ENCODE assay signal across 16 mouse cellular contexts in genomic region chr6:53948388-53949035, GRCm38 (mm10). TPM values are rescaled to one million over a fixed set of nuclear protein-coding genes. Genes with fewer than 3 reads are reported as not detected.
DNase-seq lines count a peak whose midpoint lies in the region; ATAC-seq and TF ChIP-seq lines count a peak whose summit lies in the region.
"Had no signal": no experiment of that assay in that cellular context is flagged by ENCODE, and none has a peak within 500 bp of the region (broad histone marks: within the 10 kb centered on the region; RNA-seq: fewer than 3 reads in every experiment).

No protein-coding gene starts in this region.

- no peak for TF ChIP-seq CTCF in kidney, postnatal 0 days (IDR thresholded peaks at IDR 0.05; ENCODE audit: low read depth)
- TF ChIP-seq CTCF in olfactory bulb, adult 2 months (IDR thresholded peaks at IDR 0.05; ENCODE audit: insufficient read depth, low read depth, low read length) = no peak

- H3K9ac ChIP-seq in heart, embryonic 12.5 days = no peak overlapping the region
- H3K9ac ChIP-seq in kidney, postnatal 0 days (ENCODE audit: low read depth, low read length) = no peak overlapping the region
- H3K9ac ChIP-seq: midbrain, embryonic 15.5 days had no signal

- 14% methylated on average over 4 of the region's 4 CpGs for WGBS in heart, embryonic 12.5 days
- WGBS in kidney, postnatal 0 days = 5% methylated on average over 4 of the region's 4 CpGs
- 30% methylated on average over 4 of the region's 4 CpGs for WGBS in olfactory bulb, adult 2 months

- H3K4me2 ChIP-seq in heart, embryonic 12.5 days = no peak overlapping the region
- no peak overlapping the region for H3K4me2 ChIP-seq in kidney, postnatal 0 days (ENCODE audit: low read length)
- H3K4me2 ChIP-seq: midbrain, embryonic 15.5 days had no signal

- peak overlapping the region; percentile 10 for H3K27ac ChIP-seq in heart, embryonic 12.5 days (ENCODE audit: poor library complexity, severe bottlenecking)
- H3K27ac ChIP-seq in kidney, postnatal 0 days = peak overlapping the region; percentile 31
- H3K27ac ChIP-seq in olfactory bulb, adult 2 months (ENCODE audit: insufficient read depth, low read depth, low read length) = peak overlapping the region; percentile 50; the same call in 1 of the 2 replicates
- H3K27ac ChIP-seq: midbrain, embryonic 15.5 days had no signal

- H3K4me3 ChIP-seq in heart, embryonic 12.5 days = no peak overlapping the region
- H3K4me3 ChIP-seq in kidney, postnatal 0 days (replicated peaks; ENCODE audit: low read depth, low read length) = no peak overlapping the region
- no peak overlapping the region for H3K4me3 ChIP-seq in olfactory bulb, adult 2 months (ENCODE audit: insufficient read depth, low read depth, low read length)
- H3K4me3 ChIP-seq: midbrain, embryonic 15.5 days had no signal

- TF ChIP-seq POLR2A in olfactory bulb, adult 2 months (IDR thresholded peaks at IDR 0.05; ENCODE audit: insufficient read depth, low read depth, low read length) = no peak

- DNase-seq in heart, postnatal 14 days = no peak
- DNase-seq in kidney, postnatal 0 days (ENCODE audit: low spot score) = peak; percentile 86
- no peak for DNase-seq in kidney, adult 8-10 months
- DNase-seq in kidney, postnatal 10 days = peak; percentile 45
- no peak for DNase-seq in spleen, postnatal 10 days (ENCODE audit: low spot score in 2 of 2)
- DNase-seq in gastrocnemius, postnatal 10 days = no peak
- DNase-seq: cerebellum, adult 18-20 months; heart, postnatal 4 days had no signal

- H3K36me3 ChIP-seq in heart, embryonic 12.5 days = no peaks in the 10 kb centered on the region
- no peaks in the 10 kb centered on the region for H3K36me3 ChIP-seq in kidney, postnatal 0 days (ENCODE audit: insufficient read depth, low read length)
- H3K36me3 ChIP-seq: midbrain, embryonic 15.5 days had no signal

- no peaks in the 10 kb centered on the region for H3K9me3 ChIP-seq in heart, embryonic 12.5 days (replicated peaks)
- no peaks in the 10 kb centered on the region for H3K9me3 ChIP-seq in kidney, postnatal 0 days (replicated peaks; ENCODE audit: low read length)
- H3K9me3 ChIP-seq: midbrain, embryonic 15.5 days had no signal

- intact Hi-C loops in heart, postnatal 14 days (cut with DNase I) = no loop called here

- no peaks in the 10 kb centered on the region for H3K27me3 ChIP-seq in heart, embryonic 12.5 days (replicated peaks)
- H3K27me3 ChIP-seq in kidney, postnatal 0 days (ENCODE audit: insufficient read depth, low read length) = no peaks in the 10 kb centered on the region
- H3K27me3 ChIP-seq: midbrain, embryonic 15.5 days had no signal

- H3K4me1 ChIP-seq in heart, embryonic 12.5 days (replicated peaks) = peaks cover 27% of the 10 kb centered on the region
- H3K4me1 ChIP-seq in kidney, postnatal 0 days (replicated peaks; ENCODE audit: insufficient read depth, low read length) = peaks cover 27% of the 10 kb centered on the region
- H3K4me1 ChIP-seq in olfactory bulb, adult 2 months (ENCODE audit: control insufficient read depth, insufficient read depth, low read length) = peaks cover 16% of the 10 kb centered on the region

- ATAC-seq in heart, embryonic 12.5 days (ENCODE audit: insufficient number of reproducible peaks, low FRiP score) = no peak
- peak; percentile 48 for ATAC-seq in kidney, postnatal 0 days (replicated peaks; ENCODE audit: low FRiP score, low read depth)
- ATAC-seq: activated CD4-positive, CD25-positive, alpha-beta regulatory T cell, adult 4 months; midbrain, embryonic 15.5 days had no signal

RNA-seq across cellular contexts. Expression of gene Cpvl, which starts 30.0 kb away (rescaled TPM):
- polyA plus RNA-seq in heart, embryonic 12.5 days (2016; fragmentation: Nextera tagmentation; extraction: Ambion mirVana) = not detected in 2 replicates
- total RNA-seq in heart, postnatal 14 days (2021) = not detected
- 0.50 and 0.59 TPM in 2 replicates for polyA plus RNA-seq in kidney, postnatal 0 days (2015; fragmentation: Nextera tagmentation; extraction: Ambion mirVana)
- not detected in 2 replicates for polyA plus RNA-seq in olfactory bulb, adult 2 months (2012; ENCODE audit: insufficient read depth, insufficient read length, low replicate concordance, missing spikeins)
- total RNA-seq in gastrocnemius, postnatal 10 days (2021) = not detected
- total RNA-seq: heart, postnatal 4 days; layer of hippocampus, adult 8-10 months; left cerebral cortex, postnatal 14 days had no signal
- polyA plus RNA-seq: activated CD4-positive, CD25-positive, alpha-beta regulatory T cell, adult 4 months; intestine, embryonic 14.5 days; liver, embryonic 16.5 days; midbrain, embryonic 15.5 days had no signal

Comparison
In these comparisons a context has a peak if more than half of its experiments do, and no peak if none do; other contexts are left out.
1. DNase-seq: peak in kidney, postnatal 0 days (single experiment) and kidney, postnatal 10 days (single experiment); none in heart, postnatal 14 days (0 of 2), kidney, adult 8-10 months (0 of 2), spleen, postnatal 10 days (0 of 2) and gastrocnemius, postnatal 10 days (single experiment).
2. Peak in every context shown above with its lines, with median percentiles within 50 percentile points of each other: H3K27ac ChIP-seq.